Mouse (Mus musculus) thymus, postnatal 14 days (tissue): ENCODE data around the gene Clmn.
"Not testable (repeated sequence)": the region's sequence is repeated elsewhere in the genome, so short reads cannot be mapped to it uniquely, and the experiment has no call there.

Experiments
- DNase-seq: peaks from one replicate; pipeline ENCODE4 v3.0.0; 2021

The Clmn gene

GRCm38 (mm10) chr12:104748946-104749345 is 115.9 kb downstream of the Clmn start:
- DNase-seq, result no peak

GRCm38 (mm10) chr12:104747252-104747651 is 117.6 kb downstream of the Clmn start:
- DNase-seq, result no peak

- no peak for DNase-seq
Observed at GRCm38 (mm10) chr12:104746601-104747000, 118.3 kb downstream of the Clmn start.

- no peak for DNase-seq
Observed at GRCm38 (mm10) chr12:104743687-104744086, 121.2 kb downstream of the Clmn start.

- no peak for DNase-seq
Observed at GRCm38 (mm10) chr12:104742247-104742646, 122.6 kb downstream of the Clmn start.

GRCm38 (mm10) chr12:104740841-104741787 is 123.8 kb downstream of the Clmn start:
- no peak for DNase-seq

GRCm38 (mm10) chr12:104738931-104739330 is 125.9 kb downstream of the Clmn start:
- no peak for DNase-seq

- no peak for DNase-seq
Observed at GRCm38 (mm10) chr12:104738446-104738845, 126.4 kb downstream of the Clmn start.

- no peak for DNase-seq
Observed at GRCm38 (mm10) chr12:104737666-104738065, 127.2 kb downstream of the Clmn start.

GRCm38 (mm10) chr12:104735993-104736395 is 128.9 kb downstream of the Clmn start:
- DNase-seq, result no peak

- DNase-seq, result no peak
Observed at GRCm38 (mm10) chr12:104733165-104733564, 131.7 kb downstream of the Clmn start.

GRCm38 (mm10) chr12:104731782-104732181 is 133.1 kb downstream of the Clmn start:
- DNase-seq, result no peak

GRCm38 (mm10) chr12:104726436-104726835 is 138.4 kb downstream of the Clmn start:
- DNase-seq, result not testable (repeated sequence)

- DNase-seq, result no peak
Observed at GRCm38 (mm10) chr12:104722056-104722455, 142.8 kb downstream of the Clmn start.

- DNase-seq, result no peak
Observed at GRCm38 (mm10) chr12:104721011-104721410, 143.9 kb downstream of the Clmn start.

- no peak for DNase-seq
Observed at GRCm38 (mm10) chr12:104718956-104719355, 145.9 kb downstream of the Clmn start.

GRCm38 (mm10) chr12:104716409-104716808 is 148.5 kb downstream of the Clmn start:
- no peak for DNase-seq

- DNase-seq, result no peak
Observed at GRCm38 (mm10) chr12:104715453-104715852, 149.4 kb downstream of the Clmn start.
